Mouse (Mus musculus): Measurements from ENCODE around the gene Pitpnc1.

DNA sequence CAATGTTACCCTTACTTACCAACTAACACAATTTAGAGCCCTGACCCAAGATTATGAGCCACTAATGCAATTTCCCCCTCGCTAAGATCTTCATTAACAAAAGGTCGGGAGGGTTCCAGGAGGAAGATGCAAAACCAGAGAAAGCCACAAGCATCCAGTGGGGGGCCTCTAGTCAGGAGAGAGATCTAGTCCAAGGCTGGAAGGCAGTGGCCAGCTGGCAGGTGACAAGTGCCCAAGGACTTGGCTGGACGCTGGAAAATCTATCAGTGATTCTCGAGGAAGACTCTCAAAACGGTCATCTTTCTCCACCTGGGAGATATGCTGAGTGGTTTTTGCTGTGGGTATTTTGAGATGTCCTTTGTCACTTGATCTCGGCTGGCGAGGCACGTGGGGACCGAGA lies 196.3 kb downstream of the Pitpnc1 start:
- TF ChIP-seq CTCF (IDR thresholded peaks at IDR 0.05; ENCODE audit: low read depth) (no peak), EP300 (IDR thresholded peaks at IDR 0.05; ENCODE audit: low read depth) (no peak)
